Mouse (Mus musculus) forebrain, embryonic 14.5 days (tissue): ENCODE data around the gene Tesk2. TPM values are rescaled to one million over a fixed set of nuclear protein-coding genes. Genes with fewer than 3 reads are reported as not detected.
A peak's percentile ranks its signal among the peaks of the same experiment; 100 is the strongest.

Experiments
- ATAC-seq: fragments of 200-750 bp; cut with Nextera tagmentation; 2 replicates; pipeline ENCODE4 v1.8.0; 2017; ENCODE audit warnings: mild to moderate bottlenecking, moderate library complexity
- DNase-seq: peaks from one replicate; pipeline ENCODE4 v3.0.0-alpha.2; 2015; ENCODE audit warnings: low spot score
- H3K27ac ChIP-seq: fragments of 300-500 bp; sonication (generic); 2 replicates; pipeline ENCODE4 v1.5.1; 2014; ENCODE audit warnings: low read depth, mild to moderate bottlenecking, control low read depth, low read length, moderate library complexity
- H3K27me3 ChIP-seq: fragments of 300-500 bp; sonication (generic); replicated peaks from 2 replicates; pipeline ENCODE4 v1.6.1; 2014; ENCODE audit warnings: low read length, control low read depth, mixed read lengths; ENCODE audit not compliant: control insufficient read depth, insufficient read depth
- H3K36me3 ChIP-seq: fragments of 300-500 bp; sonication (generic); 2 replicates; pipeline ENCODE4 v1.6.1; 2014; ENCODE audit warnings: low read length, control low read depth; ENCODE audit not compliant: control insufficient read depth, insufficient read depth
- H3K4me1 ChIP-seq: fragments of 300-500 bp; sonication (generic); 2 replicates; pipeline ENCODE4 v1.6.1; 2014; ENCODE audit warnings: antibody characterized with exemption, low read length, control low read depth; ENCODE audit not compliant: control insufficient read depth, insufficient read depth
- H3K4me2 ChIP-seq: fragments of 300-500 bp; sonication (generic); 2 replicates; pipeline ENCODE4 v1.6.1; 2014; ENCODE audit warnings: mild to moderate bottlenecking, control low read depth, low read length
- H3K4me3 ChIP-seq: fragments of 300-500 bp; sonication (generic); 2 replicates; pipeline ENCODE4 v1.5.1; 2014; ENCODE audit warnings: low read depth, low read length, control low read depth
- H3K9ac ChIP-seq: fragments of 300-500 bp; sonication (generic); 2 replicates; pipeline ENCODE4 v1.6.1; 2014; ENCODE audit warnings: mild to moderate bottlenecking, low read length, control low read depth, moderate library complexity
- H3K9me3 ChIP-seq: fragments of 300-500 bp; sonication (generic); replicated peaks from 2 replicates; pipeline ENCODE4 v1.6.1; 2016; ENCODE audit warnings: low read length, control low read depth, mixed read lengths; ENCODE audit not compliant: control insufficient read depth
- WGBS: fragments of 180-500 bp; shearing (Covaris S2); extraction: QIAGEN DNeasy Blood & Tissue Kit; methylation state at CpG from one replicate; pipeline ENCODE4 v1.1.7; 2014; 5-methylcytosine and 5-hydroxymethylcytosine counted together
- polyA plus RNA-seq: library from polyadenylated mRNA; unstranded; fragments of >200 nt; fragmentation: Nextera tagmentation; extraction: Ambion mirVana; gene quantifications from 2 replicates; pipeline ENCODE4 v1.2.1, GENCODE M21; 2014

Tesk2 gene
- polyA plus RNA-seq, 1 experiment from 2014 or later = 4.8 TPM

- H3K9me3 ChIP-seq = no peaks in the 10 kb centered on the region
- WGBS = 93% methylated on average over 8 of the region's 8 CpGs
- H3K36me3 ChIP-seq = no peaks in the 10 kb centered on the region
- DNase-seq (no peak), ATAC-seq (no peak)
- no peak overlapping the region for H3K4me2 ChIP-seq
- no peak overlapping the region for H3K27ac ChIP-seq
- no peak overlapping the region for H3K4me3 ChIP-seq
- H3K4me1 ChIP-seq = no peaks in the 10 kb centered on the region
- H3K27me3 ChIP-seq = no peaks in the 10 kb centered on the region
- no peak overlapping the region for H3K9ac ChIP-seq
Measured at GRCm38 (mm10) chr4:116792453-116792852, 71.7 kb downstream of the Tesk2 start.

DNA sequence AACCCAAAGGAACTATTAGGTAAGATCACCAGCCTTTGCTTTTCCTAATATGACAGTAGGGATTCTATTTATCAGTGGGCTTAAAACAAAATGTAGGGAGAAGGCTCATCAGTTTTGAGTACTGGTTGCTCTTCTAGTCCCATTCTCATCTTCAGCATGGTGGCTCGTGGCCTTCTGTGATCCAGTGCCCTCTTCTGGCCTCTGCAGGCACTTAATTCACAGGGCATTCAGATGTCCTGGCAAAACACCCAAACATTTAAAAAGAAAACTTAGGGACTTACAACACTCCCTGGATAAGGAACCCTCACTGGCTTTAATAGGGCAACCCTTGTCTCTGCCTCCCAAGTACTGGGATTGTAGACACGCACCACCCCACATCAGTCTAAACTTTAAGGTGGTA is 73.5 kb downstream of the Tesk2 start:
- no peak overlapping the region for H3K9ac ChIP-seq
- no peaks in the 10 kb centered on the region for H3K4me1 ChIP-seq
- no peak overlapping the region for H3K27ac ChIP-seq
- ATAC-seq (no peak), DNase-seq (no peak)
- no peak overlapping the region for H3K4me2 ChIP-seq
- no peaks in the 10 kb centered on the region for H3K27me3 ChIP-seq
- 79% methylated on average over 2 of the region's 2 CpGs for WGBS
- H3K4me3 ChIP-seq = no peak overlapping the region
- H3K9me3 ChIP-seq = no peaks in the 10 kb centered on the region
- H3K36me3 ChIP-seq = no peaks in the 10 kb centered on the region

DNA sequence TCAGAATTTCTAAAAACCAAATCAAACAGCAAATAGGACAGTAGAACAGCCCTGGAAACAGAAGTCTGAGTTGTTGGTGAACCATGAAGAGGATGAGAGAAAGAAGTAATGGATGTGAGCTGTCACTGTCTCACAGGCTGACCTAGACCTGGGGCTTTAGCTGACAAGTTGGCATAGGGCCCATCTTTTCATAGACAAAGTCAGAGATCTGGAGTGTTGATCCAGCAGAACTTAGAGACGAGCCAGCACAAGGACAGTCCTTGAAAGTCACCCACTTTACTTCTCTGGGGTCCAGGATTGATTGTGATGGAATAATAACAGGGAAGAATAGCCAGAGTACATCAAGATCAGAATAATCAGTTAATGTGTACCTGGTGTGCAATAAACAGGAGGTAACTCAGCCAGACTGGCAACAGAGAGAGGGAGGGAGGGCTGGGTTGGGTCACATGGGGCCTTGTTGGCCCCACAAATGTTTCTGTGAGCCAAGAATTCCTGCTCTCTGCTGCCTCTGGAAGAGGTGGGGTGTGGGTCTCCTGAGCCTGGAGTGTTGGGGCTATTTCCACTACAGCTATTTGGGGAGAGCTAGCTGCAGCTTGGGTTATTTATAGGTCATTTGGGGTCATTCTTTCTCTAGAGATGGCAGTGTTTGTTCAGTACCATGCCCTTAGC is 75.8 kb downstream of the Tesk2 start:
- Histone ChIP-seq H3K4me3 (no peak overlapping the region), H3K36me3 (0 out of 2 replicates have a peak, but pooled peaks cover 6% of the 10 kb centered on the region), H3K27me3 (no peaks in the 10 kb centered on the region), H3K4me2 (no peak overlapping the region), H3K9ac (no peak overlapping the region), H3K27ac (no peak overlapping the region), H3K4me1 (no peaks in the 10 kb centered on the region), H3K9me3 (no peaks in the 10 kb centered on the region)
- no peak for DNase-seq
- no peak for ATAC-seq
- WGBS = 83% methylated on average over 1 of the region's 1 CpGs

GRCm38 (mm10) chr4:116799901-116800300 is 79.2 kb downstream of the Tesk2 start:
- peaks cover 35% of the 10 kb centered on the region for H3K36me3 ChIP-seq
- H3K9ac ChIP-seq = no peak overlapping the region
- no peak overlapping the region for H3K4me2 ChIP-seq
- no peaks in the 10 kb centered on the region for H3K4me1 ChIP-seq
- no peak overlapping the region for H3K4me3 ChIP-seq
- ATAC-seq (no peak), DNase-seq (peak; percentile 33)
- 38% methylated on average over 5 of the region's 5 CpGs for WGBS
- H3K27ac ChIP-seq = no peak overlapping the region
- no peaks in the 10 kb centered on the region for H3K9me3 ChIP-seq
- no peaks in the 10 kb centered on the region for H3K27me3 ChIP-seq

DNA sequence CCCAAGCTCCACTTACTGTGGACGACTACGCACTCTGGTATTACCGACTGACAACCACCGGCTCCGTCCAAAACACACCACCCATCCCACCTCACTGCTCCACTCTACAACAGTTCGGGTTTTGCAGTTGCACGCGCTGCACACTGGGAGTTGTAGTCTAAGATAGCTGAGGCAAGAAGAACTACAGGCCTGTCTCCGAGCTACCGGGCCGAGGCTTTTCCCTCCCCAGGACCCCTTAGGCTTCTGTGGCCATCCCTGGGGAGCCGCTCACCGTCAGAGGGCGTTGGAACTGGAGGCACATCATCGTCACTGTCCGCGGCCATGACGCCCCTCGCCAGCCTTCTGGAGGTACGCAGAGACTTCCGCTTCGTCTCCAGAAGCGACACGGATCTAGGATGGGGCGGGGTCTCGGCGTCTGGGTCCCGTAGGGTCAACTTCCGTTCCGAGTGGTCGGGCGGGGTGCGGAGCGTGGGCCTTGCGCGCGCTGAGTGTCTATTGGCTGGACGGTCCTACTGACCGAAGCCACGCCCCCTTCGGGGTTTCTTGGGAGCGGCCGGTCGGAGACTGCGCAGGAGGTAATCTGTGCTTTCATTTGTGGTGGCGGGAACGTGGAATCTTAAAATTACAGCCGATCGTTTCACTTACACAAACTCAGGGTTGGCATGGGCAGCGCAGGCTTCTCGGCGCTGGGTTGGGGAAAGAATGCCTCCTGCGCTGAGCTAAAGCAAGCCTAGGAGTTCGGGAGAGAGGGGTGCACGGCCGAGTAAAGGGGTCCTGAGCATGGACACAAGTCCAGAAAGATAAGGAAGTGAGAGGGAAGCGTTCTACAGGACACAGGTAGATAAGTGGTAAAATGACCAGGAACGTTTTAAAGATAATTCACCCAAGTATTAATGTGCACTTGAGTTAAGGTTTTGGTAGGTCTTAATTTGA is 86.7 kb downstream of the Tesk2 start, which contains the start of the genes Toe1 and Mutyh:
Gene Toe1, minus strand, starts transcription at position 444 of the 933 bp plus-strand sequence.
Gene Mutyh, plus strand, starts transcription at position 527 of the 933 bp plus-strand sequence.
- ATAC-seq (peak; percentile 98), DNase-seq (peak; percentile 99)
- H3K27me3 ChIP-seq = no peaks in the 10 kb centered on the region
- peaks cover 5% of the 10 kb centered on the region for H3K4me1 ChIP-seq
- peak within 1 kb of the TSS; percentile 68 for H3K4me2 ChIP-seq
- H3K36me3 ChIP-seq = peaks cover 31% of the 10 kb centered on the region
- peak within 1 kb of the TSS; percentile 82 for H3K27ac ChIP-seq
- no peaks in the 10 kb centered on the region for H3K9me3 ChIP-seq
- H3K4me3 ChIP-seq = peak within 1 kb of the TSS; percentile 70
- peak within 1 kb of the TSS; percentile 82 for H3K9ac ChIP-seq
- under 1% methylated on average over 58 of the region's 58 CpGs for WGBS

DNA sequence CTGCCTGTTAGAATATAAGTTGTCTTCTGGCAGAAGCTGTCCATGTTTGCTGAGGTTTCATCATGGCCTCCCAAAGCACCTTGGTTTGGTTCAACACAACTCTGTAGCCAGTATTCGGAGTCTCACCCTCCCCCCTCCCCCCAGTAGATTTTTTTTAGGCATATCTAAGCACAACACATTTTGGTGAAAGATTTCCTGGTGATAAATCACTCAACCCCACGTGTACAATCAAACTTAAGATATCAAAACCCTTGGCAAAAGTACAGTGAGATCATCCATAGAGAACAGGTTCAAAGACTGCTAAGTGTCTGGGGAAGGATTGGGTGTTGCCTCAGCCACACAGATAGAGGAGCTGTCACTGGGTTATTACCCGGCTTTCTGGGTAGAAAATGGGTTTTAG is 90.3 kb downstream of the Tesk2 start:
- no peak for DNase-seq
- no peak overlapping the region for H3K4me3 ChIP-seq
- no peaks in the 10 kb centered on the region for H3K27me3 ChIP-seq
- ATAC-seq = no peak
- WGBS = 78% methylated on average over 3 of the region's 3 CpGs
- H3K27ac ChIP-seq = no peak overlapping the region
- H3K9ac ChIP-seq = no peak overlapping the region
- H3K9me3 ChIP-seq = no peaks in the 10 kb centered on the region
- peaks cover 5% of the 10 kb centered on the region for H3K4me1 ChIP-seq
- no peak overlapping the region for H3K4me2 ChIP-seq
- H3K36me3 ChIP-seq = no peaks in the 10 kb centered on the region

- H3K4me1 ChIP-seq = no peaks in the 10 kb centered on the region
- ATAC-seq = no peak
- H3K9ac ChIP-seq = no peak overlapping the region
- H3K36me3 ChIP-seq = peaks cover 7% of the 10 kb centered on the region; the same call in 1 of the 2 replicates
- no peak overlapping the region for H3K4me2 ChIP-seq
- H3K27ac ChIP-seq = no peak overlapping the region
- H3K4me3 ChIP-seq = no peak overlapping the region
- H3K27me3 ChIP-seq = peaks cover 5% of the 10 kb centered on the region
- 92% methylated on average over 5 of the region's 5 CpGs for WGBS
- no peak for DNase-seq
- H3K9me3 ChIP-seq = no peaks in the 10 kb centered on the region
Measured at GRCm38 (mm10) chr4:116815276-116815675, 94.5 kb downstream of the Tesk2 start.

- DNase-seq = no peak
- Histone ChIP-seq H3K9me3 (no peaks in the 10 kb centered on the region), H3K27me3 (peaks cover 10% of the 10 kb centered on the region), H3K36me3 (peaks cover 7% of the 10 kb centered on the region; the same call in 1 of the 2 replicates), H3K4me2 (no peak overlapping the region), H3K27ac (no peak overlapping the region), H3K4me3 (no peak overlapping the region), H3K9ac (no peak overlapping the region), H3K4me1 (peaks cover 10% of the 10 kb centered on the region)
- WGBS = 88% methylated on average over 6 of the region's 6 CpGs
- ATAC-seq = no peak
Measured at GRCm38 (mm10) chr4:116817486-116817885, 96.7 kb downstream of the Tesk2 start.
